In the genomic region with DNA sequence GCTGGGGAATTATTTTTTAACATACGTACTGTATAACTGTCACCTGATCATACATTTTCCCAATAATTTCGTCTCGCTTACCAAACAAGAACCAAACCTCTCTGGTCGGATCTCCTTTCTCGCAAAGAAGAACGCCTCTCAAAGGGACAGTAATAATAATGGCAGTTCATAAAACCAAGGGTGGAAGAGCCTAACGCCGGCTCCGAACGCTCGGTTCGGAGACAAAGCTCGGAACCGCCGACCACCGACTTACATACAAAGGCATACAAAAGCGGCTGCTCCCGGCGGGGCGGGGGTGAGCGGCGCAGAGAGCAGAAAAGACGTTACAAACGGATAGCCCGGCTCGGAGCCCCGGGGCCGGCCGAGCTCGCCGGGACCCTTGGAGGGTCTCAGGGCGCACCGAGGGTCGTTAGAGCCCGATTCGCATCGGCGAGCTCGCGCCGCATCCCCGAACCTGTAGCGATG, we compare ENCODE assay signal across 8 mouse cellular contexts. TPM values are rescaled to one million over a fixed set of nuclear protein-coding genes. Genes with fewer than 3 reads are reported as not detected.
DNase-seq lines count a peak whose midpoint lies in the region; ATAC-seq lines count a peak whose summit lies in the region.

No protein-coding gene starts in this region.

- H3K27ac ChIP-seq in forebrain, embryonic 13.5 days, result peak overlapping the region; percentile 93
- no peak overlapping the region for H3K27ac ChIP-seq in limb, embryonic 11.5 days (replicated peaks; ENCODE audit: low read depth, low read length)
- peak overlapping the region; percentile 98 for H3K27ac ChIP-seq in neural tube, embryonic 13.5 days (replicated peaks)

- H3K27me3 ChIP-seq in megakaryocyte, embryonic 14.5 days (replicated peaks), result no peaks in the 10 kb centered on the region
- H3K27me3 ChIP-seq in forebrain, embryonic 13.5 days, result no peaks in the 10 kb centered on the region
- peaks cover 6% of the 10 kb centered on the region; the same call in 1 of the 2 replicates for H3K27me3 ChIP-seq in limb, embryonic 11.5 days (ENCODE audit: control insufficient read depth, insufficient read depth, low read length)
- H3K27me3 ChIP-seq in neural tube, embryonic 13.5 days, result peaks cover 6% of the 10 kb centered on the region; the same call in 1 of the 2 replicates

- no peaks in the 10 kb centered on the region for H3K9me3 ChIP-seq in megakaryocyte, embryonic 14.5 days
- no peaks in the 10 kb centered on the region for H3K9me3 ChIP-seq in forebrain, embryonic 13.5 days (replicated peaks)
- no peaks in the 10 kb centered on the region for H3K9me3 ChIP-seq in limb, embryonic 11.5 days (ENCODE audit: control insufficient read depth, low read length)
- no peaks in the 10 kb centered on the region for H3K9me3 ChIP-seq in neural tube, embryonic 13.5 days

- under 1% methylated on average over 40 of the region's 43 CpGs for WGBS in forebrain, embryonic 13.5 days
- WGBS in limb, embryonic 11.5 days, result under 1% methylated on average over 43 of the region's 43 CpGs
- under 1% methylated on average over 43 of the region's 43 CpGs for WGBS in neural tube, embryonic 13.5 days

- peak overlapping the region; percentile 99 for H3K4me3 ChIP-seq in megakaryocyte, embryonic 14.5 days (replicated peaks)
- peak overlapping the region; percentile 77 for H3K4me3 ChIP-seq in forebrain, embryonic 13.5 days
- H3K4me3 ChIP-seq in limb, embryonic 11.5 days (ENCODE audit: low read depth, low read length), result peak overlapping the region; percentile 96
- H3K4me3 ChIP-seq in neural tube, embryonic 13.5 days, result peak overlapping the region; percentile 95

- peaks cover 59% of the 10 kb centered on the region for H3K4me1 ChIP-seq in megakaryocyte, embryonic 14.5 days
- H3K4me1 ChIP-seq in forebrain, embryonic 13.5 days, result peaks cover 17% of the 10 kb centered on the region
- peaks cover 3% of the 10 kb centered on the region; the same call in 1 of the 2 replicates for H3K4me1 ChIP-seq in limb, embryonic 11.5 days (ENCODE audit: control insufficient read depth, insufficient read depth, low read length)
- H3K4me1 ChIP-seq in neural tube, embryonic 13.5 days (replicated peaks), result peaks cover 30% of the 10 kb centered on the region

- peak; percentile 68 for DNase-seq in cerebellum, adult 9-10 months
- DNase-seq in cerebellum, postnatal 25 days, result no peak
- DNase-seq in limb, embryonic 11.5 days (ENCODE audit: low spot score), result peak; percentile 67
- no peak for DNase-seq in cerebellum, adult 11-12 months

- H3K36me3 ChIP-seq in megakaryocyte, embryonic 14.5 days (replicated peaks; ENCODE audit: low read length), result peaks cover 27% of the 10 kb centered on the region
- H3K36me3 ChIP-seq in forebrain, embryonic 13.5 days (ENCODE audit: poor library complexity, severe bottlenecking), result no peaks in the 10 kb centered on the region
- no peaks in the 10 kb centered on the region for H3K36me3 ChIP-seq in limb, embryonic 11.5 days (ENCODE audit: control insufficient read depth, insufficient read depth, low read length)
- H3K36me3 ChIP-seq in neural tube, embryonic 13.5 days, result no peaks in the 10 kb centered on the region

- peak overlapping the region; percentile 73 for H3K4me2 ChIP-seq in forebrain, embryonic 13.5 days
- peak overlapping the region; percentile 73 for H3K4me2 ChIP-seq in limb, embryonic 11.5 days (ENCODE audit: low read depth, severe bottlenecking)
- H3K4me2 ChIP-seq in neural tube, embryonic 13.5 days, result peak overlapping the region; percentile 70

- peak overlapping the region; percentile 94 for H3K9ac ChIP-seq in forebrain, embryonic 13.5 days
- H3K9ac ChIP-seq in limb, embryonic 11.5 days (ENCODE audit: low read length), result peak overlapping the region; percentile 66
- H3K9ac ChIP-seq in neural tube, embryonic 13.5 days, result peak overlapping the region; percentile 95

- no peak for ATAC-seq in megakaryocyte, adult 5-6 weeks (ENCODE audit: poor library complexity, severe bottlenecking)
- no peak; the same call in 1 of the 2 replicates for ATAC-seq in forebrain, embryonic 13.5 days
- ATAC-seq in limb, embryonic 11.5 days (ENCODE audit: insufficient number of reproducible peaks, low FRiP score, low TSS enrichment, low read depth), result no peak
- ATAC-seq in neural tube, embryonic 13.5 days (ENCODE audit: low read depth), result no peak; the same call in 1 of the 2 replicates

RNA-seq across cellular contexts. Expression of a gene that starts 0.8 kb away (rescaled TPM):
- polyA plus RNA-seq in megakaryocyte, embryonic 14.5 days (2012; ENCODE audit: insufficient read depth, low replicate concordance), result 107 and 108 TPM in 2 replicates
- 108 and 111 TPM in 2 replicates for total RNA-seq in megakaryocyte, adult 5-6 weeks (2015)
- 75.5 and 82.8 TPM in 2 replicates for total RNA-seq in megakaryocyte, adult 5-6 weeks (2017)
- polyA plus RNA-seq in forebrain, embryonic 13.5 days (2015; fragmentation: Nextera tagmentation; extraction: Ambion mirVana), result 171 and 175 TPM in 2 replicates
- polyA plus RNA-seq in limb, embryonic 11.5 days (2014; fragmentation: Nextera tagmentation; extraction: Ambion mirVana), result 35.9 and 36.8 TPM in 2 replicates
- 215 and 237 TPM in 2 replicates for polyA plus RNA-seq in neural tube, embryonic 13.5 days (2015; fragmentation: Nextera tagmentation; extraction: Ambion mirVana)

RNA-seq across cellular contexts. Expression of a gene that starts 38.4 kb away (rescaled TPM):
- polyA plus RNA-seq in megakaryocyte, embryonic 14.5 days (2012; ENCODE audit: insufficient read depth, low replicate concordance), result not detected in 2 replicates
- 4.2 and 4.6 TPM in 2 replicates for total RNA-seq in megakaryocyte, adult 5-6 weeks (2015)
- 7.0 and 7.6 TPM in 2 replicates for total RNA-seq in megakaryocyte, adult 5-6 weeks (2017)
- polyA plus RNA-seq in forebrain, embryonic 13.5 days (2015; fragmentation: Nextera tagmentation; extraction: Ambion mirVana), result 0.29 and 0.31 TPM in 2 replicates
- polyA plus RNA-seq in limb, embryonic 11.5 days (2014; fragmentation: Nextera tagmentation; extraction: Ambion mirVana), result 0.45 and 0.67 TPM in 2 replicates
- 0.44 TPM in 1 of 2 replicates, not detected in the other for polyA plus RNA-seq in neural tube, embryonic 13.5 days (2015; fragmentation: Nextera tagmentation; extraction: Ambion mirVana)

RNA-seq across cellular contexts. Expression of a gene that starts 41.9 kb away (rescaled TPM):
- 0.59 TPM in 1 of 2 replicates, not detected in the other for polyA plus RNA-seq in megakaryocyte, embryonic 14.5 days (2012; ENCODE audit: insufficient read depth, low replicate concordance)
- 3.7 and 5.5 TPM in 2 replicates for total RNA-seq in megakaryocyte, adult 5-6 weeks (2015)
- total RNA-seq in megakaryocyte, adult 5-6 weeks (2017), result 6.0 and 27.4 TPM in 2 replicates
- polyA plus RNA-seq in forebrain, embryonic 13.5 days (2015; fragmentation: Nextera tagmentation; extraction: Ambion mirVana), result 53.5 and 56.3 TPM in 2 replicates
- polyA plus RNA-seq in limb, embryonic 11.5 days (2014; fragmentation: Nextera tagmentation; extraction: Ambion mirVana), result 50.7 and 50.8 TPM in 2 replicates
- polyA plus RNA-seq in neural tube, embryonic 13.5 days (2015; fragmentation: Nextera tagmentation; extraction: Ambion mirVana), result 60.3 and 65.9 TPM in 2 replicates

Comparison
In these comparisons a context has a peak if more than half of its experiments do, and no peak if none do; other contexts are left out.
1. DNase-seq: peak in cerebellum, adult 9-10 months (single experiment) and limb, embryonic 11.5 days (single experiment); none in cerebellum, postnatal 25 days (0 of 2) and cerebellum, adult 11-12 months (single experiment).
2. RNA of a gene that starts 41.9 kb away (polyA plus RNA-seq): 60.3 to 65.9 TPM in neural tube, embryonic 13.5 days, 53.5 to 56.3 TPM in forebrain, embryonic 13.5 days and 50.7 to 50.8 TPM in limb, embryonic 11.5 days; 0.59 TPM in megakaryocyte, embryonic 14.5 days; every median in the first group is over 10 times any median in the second.
3. Peak in every context shown above with its lines, with median percentiles within 50 percentile points of each other: H3K4me3 ChIP-seq, H3K4me2 ChIP-seq and H3K9ac ChIP-seq.